5 mouse cellular contexts compared by ENCODE assay signal in genomic region chr8:113800556-113800955, GRCm38 (mm10). TPM values are rescaled to one million over a fixed set of nuclear protein-coding genes. Genes with fewer than 3 reads are reported as not detected.
"Had no signal": no experiment of that assay in that cellular context is flagged by ENCODE, and none has a peak within 500 bp of the region (broad histone marks: within the 10 kb centered on the region; RNA-seq: fewer than 3 reads in every experiment).

No protein-coding gene starts in this region.

RNA-seq across cellular contexts. Expression of gene Adamts18, which starts 48.0 kb away (rescaled TPM):
- total RNA-seq: common myeloid progenitor, adult 5-6 weeks; gastrocnemius, adult 18-20 months; granulocyte monocyte progenitor cell, adult 5-6 weeks; heart, adult 2 months; heart, adult 8-10 months had no signal
